Mouse (Mus musculus) spleen, adult 2 months (tissue): ENCODE measurements around the gene Casz1.

Experiments used
- CTCF ChIP-seq: fragments of 200-500 bp; IDR thresholded peaks from 2 replicates; pipeline ENCODE4 v1.5.1; 2011; ENCODE audit warnings: mild to moderate bottlenecking, inconsistent platforms; ENCODE audit not compliant: insufficient read depth, insufficient read length, insufficient replicate concordance; ENCODE audit errors: extremely low read depth
- POLR2A ChIP-seq: fragments of 200-500 bp; IDR thresholded peaks from 2 replicates; pipeline ENCODE4 v1.6.1; 2011; ENCODE audit warnings: low read depth, low read length, inconsistent platforms

GRCm38 (mm10) chr4:148849437-148849836, 45.2 kb downstream of the Casz1 start:
- no peak for TF ChIP-seq POLR2A
- no peak for TF ChIP-seq CTCF
